Comparison of ENCODE assay signal across 8 mouse cellular contexts in the genomic region with DNA sequence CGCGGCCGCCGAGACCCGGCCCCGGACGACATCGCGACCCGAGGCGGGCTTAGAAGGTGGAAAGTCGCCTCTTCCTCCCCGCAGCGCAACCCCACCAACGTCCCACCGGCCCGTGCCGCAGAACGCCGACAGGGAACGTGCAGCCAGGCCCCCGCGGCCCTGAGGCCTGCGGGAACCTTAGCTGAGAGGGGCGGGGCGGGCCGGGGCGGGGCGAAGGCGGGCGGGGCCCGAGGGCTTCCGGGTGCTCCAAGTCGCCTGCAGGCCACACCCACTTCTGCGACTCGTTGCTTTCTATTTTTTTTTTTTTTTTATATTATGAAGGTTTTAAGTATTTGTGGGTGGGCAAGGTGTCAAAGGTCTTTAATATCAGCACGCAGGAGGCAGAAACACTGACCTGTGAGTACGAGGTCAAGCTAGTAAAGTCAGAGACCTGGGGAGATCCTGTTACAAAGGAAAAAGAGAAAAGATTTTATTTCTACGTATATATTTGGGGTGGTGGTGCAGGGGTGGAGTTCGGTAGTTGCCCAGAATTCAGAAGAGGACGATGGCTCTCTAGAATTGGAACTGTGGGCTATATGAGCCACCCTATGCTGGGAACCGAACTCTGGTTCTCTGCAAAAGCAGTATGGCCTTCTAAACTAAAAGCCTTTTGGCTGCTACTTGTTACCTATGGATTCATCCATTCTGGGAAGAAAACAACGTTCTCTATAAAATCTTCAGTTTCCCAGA. TPM values are rescaled to one million over a fixed set of nuclear protein-coding genes. Genes with fewer than 3 reads are reported as not detected.
DNase-seq lines count a peak whose midpoint lies in the region; ATAC-seq and TF ChIP-seq lines count a peak whose summit lies in the region.

No protein-coding gene starts in this region.

- H3K9ac ChIP-seq in forebrain, embryonic 11.5 days (ENCODE audit: low read length): peak overlapping the region; percentile 84
- H3K9ac ChIP-seq in hindbrain, embryonic 12.5 days: peak overlapping the region; percentile 89

- H3K27ac ChIP-seq in bone marrow macrophage, adult 2 months (ENCODE audit: insufficient read depth, low read depth, low read length): peak overlapping the region; percentile 14; the same call in 1 of the 2 replicates
- H3K27ac ChIP-seq in forebrain, embryonic 11.5 days (ENCODE audit: low read depth, low read length): peak overlapping the region; percentile 71
- peak overlapping the region; percentile 92 for H3K27ac ChIP-seq in hindbrain, embryonic 12.5 days
- peak overlapping the region; percentile 95 for H3K27ac ChIP-seq in limb, embryonic 10.5 days
- H3K27ac ChIP-seq in small intestine, adult 2 months (ENCODE audit: insufficient read depth, low read depth, low read length): peak overlapping the region; percentile 79

- ATAC-seq in forebrain, embryonic 11.5 days (replicated peaks; ENCODE audit: low FRiP score): peak; percentile 92
- ATAC-seq in hindbrain, embryonic 12.5 days (ENCODE audit: low FRiP score): peak; percentile 93

- no peaks in the 10 kb centered on the region for H3K36me3 ChIP-seq in forebrain, embryonic 11.5 days (ENCODE audit: control insufficient read depth, insufficient read depth, low read length)
- peaks cover 8% of the 10 kb centered on the region; the same call in 1 of the 2 replicates for H3K36me3 ChIP-seq in hindbrain, embryonic 12.5 days
- H3K36me3 ChIP-seq in limb, embryonic 10.5 days: peaks cover 26% of the 10 kb centered on the region
- 0 out of 2 replicates have a peak, but pooled peaks cover 3% of the 10 kb centered on the region for H3K36me3 ChIP-seq in small intestine, adult 2 months (ENCODE audit: control insufficient read depth, insufficient read depth, low read length)

- no peak for TF ChIP-seq CTCF in bone marrow macrophage, adult 2 months (IDR thresholded peaks at IDR 0.05; ENCODE audit: low read depth, low read length)
- TF ChIP-seq CTCF in small intestine, adult 2 months (IDR thresholded peaks at IDR 0.05; ENCODE audit: extremely low read depth, insufficient read length, insufficient replicate concordance, low read depth, low read length): no peak

- TF ChIP-seq POLR2A in bone marrow macrophage, adult 2 months (IDR thresholded peaks at IDR 0.05; ENCODE audit: borderline replicate concordance, low read depth, low read length): peak; percentile 94
- TF ChIP-seq POLR2A in small intestine, adult 2 months (IDR thresholded peaks at IDR 0.05; ENCODE audit: low read depth, low read length): peak; percentile 94

- H3K4me2 ChIP-seq in forebrain, embryonic 11.5 days (ENCODE audit: low read depth, low read length, severe bottlenecking): peak overlapping the region; percentile 81
- peak overlapping the region; percentile 75 for H3K4me2 ChIP-seq in hindbrain, embryonic 12.5 days (replicated peaks)

- no peaks in the 10 kb centered on the region for H3K27me3 ChIP-seq in forebrain, embryonic 11.5 days (ENCODE audit: control insufficient read depth, insufficient read depth, low read length)
- no peaks in the 10 kb centered on the region for H3K27me3 ChIP-seq in hindbrain, embryonic 12.5 days
- H3K27me3 ChIP-seq in limb, embryonic 10.5 days (ENCODE audit: low read depth, poor library complexity, severe bottlenecking): no peaks in the 10 kb centered on the region
- no peaks in the 10 kb centered on the region for H3K27me3 ChIP-seq in small intestine, adult 2 months (ENCODE audit: control insufficient read depth, insufficient read depth, low read length)

- no peaks in the 10 kb centered on the region for H3K9me3 ChIP-seq in forebrain, embryonic 11.5 days (ENCODE audit: control insufficient read depth, low read length)
- no peaks in the 10 kb centered on the region for H3K9me3 ChIP-seq in hindbrain, embryonic 12.5 days (replicated peaks)
- no peaks in the 10 kb centered on the region for H3K9me3 ChIP-seq in limb, embryonic 10.5 days (replicated peaks)

- peak overlapping the region; percentile 80 for H3K4me3 ChIP-seq in bone marrow macrophage, adult 2 months (ENCODE audit: insufficient read depth, low read length)
- H3K4me3 ChIP-seq in forebrain, embryonic 11.5 days (ENCODE audit: low read depth, low read length): peak overlapping the region; percentile 78
- peak overlapping the region; percentile 87 for H3K4me3 ChIP-seq in hindbrain, embryonic 12.5 days
- peak overlapping the region; percentile 93 for H3K4me3 ChIP-seq in limb, embryonic 10.5 days
- H3K4me3 ChIP-seq in small intestine, adult 2 months (ENCODE audit: low read depth, low read length): peak overlapping the region; percentile 100

- WGBS in forebrain, embryonic 11.5 days: 4% methylated on average over 43 of the region's 43 CpGs
- 3% methylated on average over 43 of the region's 43 CpGs for WGBS in hindbrain, embryonic 12.5 days
- 3% methylated on average over 43 of the region's 43 CpGs for WGBS in limb, embryonic 10.5 days
- WGBS in small intestine, adult 2 months: 2% methylated on average over 35 of the region's 43 CpGs

- peak; percentile 32 to 57 for DNase-seq in layer of hippocampus, postnatal 14 days (ENCODE audit: low spot score in 2 of 2)
- DNase-seq in layer of hippocampus, adult 8-10 months (ENCODE audit: low spot score in 2 of 2): no peak
- DNase-seq in forebrain, embryonic 11.5 days (ENCODE audit: low spot score): peak; percentile 93
- DNase-seq in limb, embryonic 10.5 days (ENCODE audit: low spot score): peak; percentile 90
- DNase-seq in mesoderm, embryonic 11.5 days (ENCODE audit: low read depth, low spot score): peak; percentile 79

- no peaks in the 10 kb centered on the region for H3K4me1 ChIP-seq in bone marrow macrophage, adult 2 months (ENCODE audit: control insufficient read depth, insufficient read depth, low read length)
- peaks cover 2% of the 10 kb centered on the region; the same call in 1 of the 2 replicates for H3K4me1 ChIP-seq in forebrain, embryonic 11.5 days (replicated peaks; ENCODE audit: control insufficient read depth, insufficient read depth, low read length)
- H3K4me1 ChIP-seq in hindbrain, embryonic 12.5 days: peaks cover 4% of the 10 kb centered on the region
- peaks cover 9% of the 10 kb centered on the region for H3K4me1 ChIP-seq in limb, embryonic 10.5 days
- no peaks in the 10 kb centered on the region for H3K4me1 ChIP-seq in small intestine, adult 2 months (ENCODE audit: control insufficient read depth, insufficient read depth, insufficient read length, low read length)

RNA-seq across cellular contexts. Expression of a gene that starts 1.2 kb away (rescaled TPM):
- total RNA-seq in layer of hippocampus, postnatal 14 days (2021): 10 to 100 TPM; 37.2 to 37.4 TPM
- 10 to 100 TPM; 31.6 to 41.5 (median 34.7) TPM for total RNA-seq in layer of hippocampus, adult 8-10 months (2022)
- 65.4 and 89.1 TPM in 2 replicates for polyA plus RNA-seq in bone marrow macrophage, adult 2 months (2012; ENCODE audit: insufficient read depth, insufficient read length, missing spikeins)
- 50.7 and 54.5 TPM in 2 replicates for polyA plus RNA-seq in forebrain, embryonic 11.5 days (2014; fragmentation: Nextera tagmentation; extraction: Ambion mirVana)
- 63.8 and 66.5 TPM in 2 replicates for polyA plus RNA-seq in hindbrain, embryonic 12.5 days (2016; fragmentation: Nextera tagmentation; extraction: Ambion mirVana)
- polyA plus RNA-seq in limb, embryonic 10.5 days (2016; fragmentation: Nextera tagmentation; extraction: Ambion mirVana): 52.8 and 52.9 TPM in 2 replicates
- polyA plus RNA-seq in small intestine, adult 2 months (2012; rRNA removed): 36.9 and 106 TPM in 2 replicates

RNA-seq across cellular contexts. Expression of a gene that starts 7.2 kb away (rescaled TPM):
- 10 to 100 TPM; 21.3 to 23.0 TPM for total RNA-seq in layer of hippocampus, postnatal 14 days (2021)
- 10 to 100 TPM; 24.8 to 28.7 (median 27.8) TPM for total RNA-seq in layer of hippocampus, adult 8-10 months (2022)
- polyA plus RNA-seq in bone marrow macrophage, adult 2 months (2012; ENCODE audit: insufficient read depth, insufficient read length, missing spikeins): 13.4 and 14.5 TPM in 2 replicates
- 15.5 and 18.4 TPM in 2 replicates for polyA plus RNA-seq in forebrain, embryonic 11.5 days (2014; fragmentation: Nextera tagmentation; extraction: Ambion mirVana)
- polyA plus RNA-seq in hindbrain, embryonic 12.5 days (2016; fragmentation: Nextera tagmentation; extraction: Ambion mirVana): 19.5 and 21.5 TPM in 2 replicates
- 11.2 and 13.5 TPM in 2 replicates for polyA plus RNA-seq in limb, embryonic 10.5 days (2016; fragmentation: Nextera tagmentation; extraction: Ambion mirVana)
- polyA plus RNA-seq in small intestine, adult 2 months (2012; rRNA removed): 2.4 and 5.4 TPM in 2 replicates

RNA-seq across cellular contexts. Expression of a gene that starts 14.2 kb away (rescaled TPM):
- not detected for total RNA-seq in layer of hippocampus, postnatal 14 days (2021)
- not detected for total RNA-seq in layer of hippocampus, adult 8-10 months (2022)
- not detected in 2 replicates for polyA plus RNA-seq in bone marrow macrophage, adult 2 months (2012; ENCODE audit: insufficient read depth, insufficient read length, missing spikeins)
- polyA plus RNA-seq in forebrain, embryonic 11.5 days (2014; fragmentation: Nextera tagmentation; extraction: Ambion mirVana): not detected in 2 replicates
- not detected in 2 replicates for polyA plus RNA-seq in hindbrain, embryonic 12.5 days (2016; fragmentation: Nextera tagmentation; extraction: Ambion mirVana)
- not detected in 2 replicates for polyA plus RNA-seq in limb, embryonic 10.5 days (2016; fragmentation: Nextera tagmentation; extraction: Ambion mirVana)
- polyA plus RNA-seq in small intestine, adult 2 months (2012; rRNA removed): not detected in 2 replicates

RNA-seq across cellular contexts. Expression of a gene that starts 57.0 kb away (rescaled TPM):
- total RNA-seq in layer of hippocampus, postnatal 14 days (2021): 1 to 10 TPM; 7.1 to 7.2 TPM
- 10 to 100 TPM in 1 of 4 experiments, 1 to 10 TPM in 3; 6.0 to 10.9 (median 8.1) TPM for total RNA-seq in layer of hippocampus, adult 8-10 months (2022)
- 0.13 TPM in 1 of 2 replicates, not detected in the other for polyA plus RNA-seq in bone marrow macrophage, adult 2 months (2012; ENCODE audit: insufficient read depth, insufficient read length, missing spikeins)
- 12.6 and 12.7 TPM in 2 replicates for polyA plus RNA-seq in forebrain, embryonic 11.5 days (2014; fragmentation: Nextera tagmentation; extraction: Ambion mirVana)
- polyA plus RNA-seq in hindbrain, embryonic 12.5 days (2016; fragmentation: Nextera tagmentation; extraction: Ambion mirVana): 5.7 and 7.5 TPM in 2 replicates
- polyA plus RNA-seq in limb, embryonic 10.5 days (2016; fragmentation: Nextera tagmentation; extraction: Ambion mirVana): 6.5 TPM in 2 replicates
- polyA plus RNA-seq in small intestine, adult 2 months (2012; rRNA removed): 0.20 and 0.23 TPM in 2 replicates

Comparison
In these comparisons a context has a peak if more than half of its experiments do, and no peak if none do; other contexts are left out.
1. DNase-seq: peak in layer of hippocampus, postnatal 14 days (2 of 2), forebrain, embryonic 11.5 days (single experiment), limb, embryonic 10.5 days (single experiment) and mesoderm, embryonic 11.5 days (single experiment); none in layer of hippocampus, adult 8-10 months (0 of 2).
2. H3K27ac ChIP-seq: peak in every context shown above with its lines; median percentile 95 in limb, embryonic 10.5 days; 92 in hindbrain, embryonic 12.5 days; 79 in small intestine, adult 2 months; 71 in forebrain, embryonic 11.5 days; 14 in bone marrow macrophage, adult 2 months.
3. Peak in every context shown above with its lines, with median percentiles within 50 percentile points of each other: H3K4me3 ChIP-seq.